8 mouse cellular contexts compared by ENCODE assay signal in the genomic region with DNA sequence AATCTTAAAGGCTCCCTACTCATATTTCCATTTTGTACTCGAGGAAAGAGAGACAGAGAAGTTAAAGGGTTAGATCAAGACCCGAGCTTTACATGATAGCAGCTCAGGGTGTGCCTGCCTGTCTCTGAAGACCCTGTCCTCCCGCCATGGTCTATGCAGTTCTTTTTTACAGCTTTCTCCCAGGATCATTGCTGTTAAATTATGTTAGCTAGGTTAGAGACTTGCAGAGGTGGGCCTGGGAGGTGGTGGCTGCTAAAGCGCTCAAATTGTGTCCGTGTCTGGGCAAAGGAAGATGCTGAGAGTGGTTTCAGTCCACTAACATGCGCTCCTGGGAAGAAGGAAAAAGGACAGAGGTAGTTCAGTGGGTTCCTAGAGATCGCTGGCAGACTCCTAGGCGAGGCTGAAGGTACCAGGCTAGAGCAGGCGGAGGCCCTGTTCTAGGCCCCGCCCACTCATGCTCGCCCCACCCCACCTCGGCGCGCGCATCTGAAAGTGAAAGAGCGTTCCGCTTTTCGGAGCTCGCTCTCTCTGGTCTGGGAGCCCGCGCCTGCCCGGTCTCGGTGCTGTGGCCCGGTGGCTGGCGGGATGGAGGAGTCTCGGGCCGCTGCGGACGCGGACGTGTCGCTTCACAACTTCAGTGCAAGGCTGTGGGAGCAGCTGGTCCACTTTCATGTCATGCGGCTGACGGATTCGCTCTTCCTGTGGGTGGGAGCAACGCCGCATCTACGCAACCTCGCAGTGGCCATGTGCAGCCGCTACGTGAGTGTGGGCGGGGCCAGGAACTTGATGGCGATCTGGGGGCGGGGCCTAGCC. TPM values are rescaled to one million over a fixed set of nuclear protein-coding genes. Genes with fewer than 3 reads are reported as not detected.
DNase-seq lines count a peak whose midpoint lies in the region; ATAC-seq and TF ChIP-seq lines count a peak whose summit lies in the region.

A gene (plus strand): TSS at position 474 of the 813 bp plus-strand sequence.

- TF ChIP-seq CTCF in E14TG2a.4 (conservative IDR thresholded peaks at IDR 0.05; ENCODE audit: low read length), result no peak
- no peak for TF ChIP-seq CTCF in liver, embryonic 14.5 days (IDR thresholded peaks at IDR 0.05; ENCODE audit: low read depth)

- H3K9me3 ChIP-seq in E14TG2a.4 (ENCODE audit: low read length), result peaks cover 63% of the 10 kb centered on the region
- no peaks in the 10 kb centered on the region for H3K9me3 ChIP-seq in forebrain, embryonic 12.5 days
- no peaks in the 10 kb centered on the region for H3K9me3 ChIP-seq in heart, embryonic 16.5 days (replicated peaks; ENCODE audit: control insufficient read depth, low read length)
- H3K9me3 ChIP-seq in liver, embryonic 14.5 days (ENCODE audit: control insufficient read depth, low read length), result no peaks in the 10 kb centered on the region
- no peaks in the 10 kb centered on the region for H3K9me3 ChIP-seq in stomach, embryonic 15.5 days

- peak within 1 kb of the TSS; percentile 82 for H3K4me3 ChIP-seq in E14TG2a.4 (replicated peaks; ENCODE audit: low read length)
- peak within 1 kb of the TSS; percentile 75 for H3K4me3 ChIP-seq in forebrain, embryonic 12.5 days (replicated peaks)
- H3K4me3 ChIP-seq in heart, embryonic 16.5 days (ENCODE audit: low read length), result peak within 1 kb of the TSS; percentile 97
- peak within 1 kb of the TSS; percentile 76 to 77 for H3K4me3 ChIP-seq in liver, embryonic 14.5 days (ENCODE audit: insufficient read depth in 1 of 2, low read depth in 2 of 2, low read length in 2 of 2)
- H3K4me3 ChIP-seq in stomach, embryonic 15.5 days (replicated peaks), result peak within 1 kb of the TSS; percentile 82

- peak within 1 kb of the TSS; percentile 63 for H3K4me2 ChIP-seq in forebrain, embryonic 12.5 days
- peak within 1 kb of the TSS; percentile 89 for H3K4me2 ChIP-seq in heart, embryonic 16.5 days (ENCODE audit: low read depth, low read length)
- H3K4me2 ChIP-seq in liver, embryonic 14.5 days (ENCODE audit: low read depth), result peak within 1 kb of the TSS; percentile 70
- peak within 1 kb of the TSS; percentile 53 for H3K4me2 ChIP-seq in stomach, embryonic 15.5 days

- peak; percentile 95 for ATAC-seq in forebrain, embryonic 12.5 days (ENCODE audit: low FRiP score)
- peak; percentile 93 for ATAC-seq in heart, embryonic 16.5 days (replicated peaks; ENCODE audit: extremely low read depth, insufficient read depth, low FRiP score)
- ATAC-seq in liver, embryonic 14.5 days (ENCODE audit: insufficient read depth), result peak; percentile 97
- peak; percentile 96 for ATAC-seq in stomach, embryonic 15.5 days (ENCODE audit: insufficient read depth, low FRiP score, low read depth)

- H3K36me3 ChIP-seq in E14TG2a.4 (ENCODE audit: insufficient read depth, low read length), result peaks cover 29% of the 10 kb centered on the region
- H3K36me3 ChIP-seq in forebrain, embryonic 12.5 days (replicated peaks), result peaks cover 14% of the 10 kb centered on the region
- peaks cover 9% of the 10 kb centered on the region for H3K36me3 ChIP-seq in heart, embryonic 16.5 days (ENCODE audit: control insufficient read depth, insufficient read depth)
- no peaks in the 10 kb centered on the region for H3K36me3 ChIP-seq in liver, embryonic 14.5 days (replicated peaks; ENCODE audit: control insufficient read depth, insufficient read depth, low read depth)
- 0 out of 2 replicates have a peak, but pooled peaks cover 4% of the 10 kb centered on the region for H3K36me3 ChIP-seq in stomach, embryonic 15.5 days

- TF ChIP-seq EP300 in liver, embryonic 14.5 days (IDR thresholded peaks at IDR 0.05; ENCODE audit: low read depth), result no peak

- H3K27ac ChIP-seq in forebrain, embryonic 12.5 days, result peak within 1 kb of the TSS; percentile 88
- H3K27ac ChIP-seq in heart, embryonic 16.5 days (ENCODE audit: low read length), result peak within 1 kb of the TSS; percentile 98
- peak within 1 kb of the TSS; percentile 51 for H3K27ac ChIP-seq in liver, embryonic 14.5 days
- H3K27ac ChIP-seq in stomach, embryonic 15.5 days, result peak within 1 kb of the TSS; percentile 97

- WGBS in forebrain, embryonic 12.5 days, result 3% methylated on average over 44 of the region's 44 CpGs
- 3% methylated on average over 44 of the region's 44 CpGs for WGBS in heart, embryonic 16.5 days
- 3% methylated on average over 44 of the region's 44 CpGs for WGBS in liver, embryonic 14.5 days (ENCODE audit: insufficient replicate concordance)
- WGBS in stomach, embryonic 15.5 days, result 3% methylated on average over 44 of the region's 44 CpGs

- peak within 1 kb of the TSS; percentile 69 for H3K9ac ChIP-seq in forebrain, embryonic 12.5 days
- peak within 1 kb of the TSS; percentile 90 for H3K9ac ChIP-seq in heart, embryonic 16.5 days (ENCODE audit: low read length)
- peak within 1 kb of the TSS; percentile 76 for H3K9ac ChIP-seq in liver, embryonic 14.5 days (replicated peaks)
- peak within 1 kb of the TSS; percentile 42 for H3K9ac ChIP-seq in stomach, embryonic 15.5 days

- H3K4me1 ChIP-seq in E14TG2a.4 (replicated peaks; ENCODE audit: low read depth, low read length), result peaks cover 11% of the 10 kb centered on the region
- H3K4me1 ChIP-seq in forebrain, embryonic 12.5 days, result peaks cover 21% of the 10 kb centered on the region
- peaks cover 12% of the 10 kb centered on the region for H3K4me1 ChIP-seq in heart, embryonic 16.5 days (ENCODE audit: control insufficient read depth, insufficient read depth, low read length)
- peaks cover 10 to 14% of the 10 kb centered on the region in 2 experiments for H3K4me1 ChIP-seq in liver, embryonic 14.5 days (replicated peaks; ENCODE audit: control insufficient read depth in 2 of 2, insufficient read depth in 2 of 2, low read length in 1 of 2)
- H3K4me1 ChIP-seq in stomach, embryonic 15.5 days, result peaks cover 8% of the 10 kb centered on the region; the same call in 1 of the 2 replicates

- peak; percentile 91 for DNase-seq in c-Kit-positive CD71-positive TER-119-positive erythroid progenitor cells, embryonic 14.5 days (ENCODE audit: low spot score)
- DNase-seq in kidney, postnatal 36 days, result peak; percentile 94 to 97
- peak; percentile 76 to 84 (median 76) for DNase-seq in liver, embryonic 14.5 days (ENCODE audit: low read depth in 3 of 3, low spot score in 3 of 3)
- peak; percentile 94 for DNase-seq in neural tube, embryonic 10.5 days (ENCODE audit: extremely low spot score, low spot score)

- no peaks in the 10 kb centered on the region for H3K27me3 ChIP-seq in E14TG2a.4 (ENCODE audit: insufficient read depth, low read length)
- no peaks in the 10 kb centered on the region for H3K27me3 ChIP-seq in forebrain, embryonic 12.5 days
- no peaks in the 10 kb centered on the region for H3K27me3 ChIP-seq in heart, embryonic 16.5 days (ENCODE audit: control insufficient read depth, insufficient read depth, low read length)
- no peaks in the 10 kb centered on the region for H3K27me3 ChIP-seq in liver, embryonic 14.5 days (ENCODE audit: control insufficient read depth, insufficient read depth, low read length)
- no peaks in the 10 kb centered on the region for H3K27me3 ChIP-seq in stomach, embryonic 15.5 days (replicated peaks)

RNA-seq across cellular contexts. Expression of the gene that starts here (rescaled TPM):
- polyA plus RNA-seq in forebrain, embryonic 12.5 days (2016; fragmentation: Nextera tagmentation; extraction: Ambion mirVana), result 134 and 141 TPM in 2 replicates
- polyA plus RNA-seq in heart, embryonic 16.5 days (2015; fragmentation: Nextera tagmentation; extraction: Ambion mirVana), result 65.3 and 74.1 TPM in 2 replicates
- polyA plus RNA-seq in liver, embryonic 14.5 days (2012; rRNA removed), result 33.7 and 45.0 TPM in 2 replicates
- 39.0 and 41.1 TPM in 2 replicates for polyA plus RNA-seq in liver, embryonic 14.5 days (2014; fragmentation: Nextera tagmentation; extraction: Ambion mirVana)
- 72.6 and 82.4 TPM in 2 replicates for polyA plus RNA-seq in stomach, embryonic 15.5 days (2015; fragmentation: Nextera tagmentation; extraction: Ambion mirVana)

Comparison
In these comparisons a context has a peak if more than half of its experiments do, and no peak if none do; other contexts are left out.
1. Peak in every context shown above with its lines: DNase-seq, ATAC-seq, H3K4me3 ChIP-seq and H3K27ac ChIP-seq.